Mouse (Mus musculus): ENCODE results near the gene Trabd2b. TPM values are rescaled to one million over a fixed set of nuclear protein-coding genes. Genes with fewer than 3 reads are reported as not detected.

Trabd2b gene
- total and polyA plus RNA-seq, 2 experiments from 2014 or later: 0.63 to 0.71 TPM

DNA sequence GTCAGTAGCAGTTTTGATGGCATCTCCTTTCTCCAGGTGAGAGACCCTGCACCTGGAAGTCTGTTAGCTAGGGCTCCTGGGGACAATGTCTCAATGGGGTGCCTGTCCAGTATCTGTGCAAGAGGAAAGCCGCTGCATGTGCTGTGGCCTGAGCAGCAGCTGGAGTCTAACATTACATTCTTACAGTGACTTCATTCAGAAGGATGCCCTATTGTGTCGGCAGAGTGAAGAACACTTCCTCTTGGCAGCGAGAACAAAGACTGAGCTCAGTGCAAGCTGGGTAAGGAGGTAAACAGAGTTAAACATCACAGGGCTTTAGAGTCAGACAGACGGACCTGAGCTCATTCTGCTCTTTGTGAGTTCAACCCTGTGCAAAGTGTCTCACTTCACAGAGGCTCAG is 218.8 kb downstream of the Trabd2b start:
- no peak for TF ChIP-seq CTCF (IDR thresholded peaks at IDR 0.05; ENCODE audit: low read depth)
- Histone ChIP-seq H3K36me3 (ENCODE audit: insufficient read depth) (no peaks in the 10 kb centered on the region), H3K27ac (ENCODE audit: low read depth, low read length) (no peak overlapping the region), H3K4me3 (ENCODE audit: low read depth, low read length) (no peak overlapping the region), H3K27me3 (ENCODE audit: insufficient read depth, low read length) (no peaks in the 10 kb centered on the region), H3K4me1 (ENCODE audit: insufficient read depth) (no peaks in the 10 kb centered on the region), H3K9me3 (ENCODE audit: low read length) (no peaks in the 10 kb centered on the region), H3K4me2 (ENCODE audit: low read depth) (no peak overlapping the region), H3K9ac (no peak overlapping the region)
- no peak for DNase-seq
- ATAC-seq: 0 out of 2 replicates have a peak, but pooled peaks have one; percentile 29
- WGBS: 7% methylated on average over 4 of the region's 4 CpGs

- no peak overlapping the region for H3K9ac ChIP-seq
- no peak for TF ChIP-seq CTCF (IDR thresholded peaks at IDR 0.05; ENCODE audit: low read depth)
- DNase-seq: no peak
- H3K9me3 ChIP-seq (ENCODE audit: low read length): no peaks in the 10 kb centered on the region
- WGBS: 86% methylated on average over 3 of the region's 3 CpGs
- H3K36me3 ChIP-seq (ENCODE audit: insufficient read depth): no peaks in the 10 kb centered on the region
- H3K4me2 ChIP-seq (ENCODE audit: low read depth): no peak overlapping the region
- ATAC-seq: no peak
- H3K27ac ChIP-seq (ENCODE audit: low read depth, low read length): no peak overlapping the region
- no peaks in the 10 kb centered on the region for H3K27me3 ChIP-seq (ENCODE audit: insufficient read depth, low read length)
- H3K4me1 ChIP-seq (ENCODE audit: insufficient read depth): no peaks in the 10 kb centered on the region
- no peak overlapping the region for H3K4me3 ChIP-seq (ENCODE audit: low read depth, low read length)
Observed at GRCm38 (mm10) chr4:114625920-114626319, 219.4 kb downstream of the Trabd2b start.

GRCm38 (mm10) chr4:114627674-114628293 is 221.3 kb downstream of the Trabd2b start:
- H3K4me2 ChIP-seq (ENCODE audit: low read depth): no peak overlapping the region
- no peak for TF ChIP-seq CTCF (IDR thresholded peaks at IDR 0.05; ENCODE audit: low read depth)
- 82% methylated on average over 7 of the region's 7 CpGs for WGBS
- DNase-seq (no peak), ATAC-seq (no peak)
- H3K9me3 ChIP-seq (ENCODE audit: low read length): no peaks in the 10 kb centered on the region
- no peak overlapping the region for H3K27ac ChIP-seq (ENCODE audit: low read depth, low read length)
- no peak overlapping the region for H3K4me3 ChIP-seq (ENCODE audit: low read depth, low read length)
- no peaks in the 10 kb centered on the region for H3K36me3 ChIP-seq (ENCODE audit: insufficient read depth)
- H3K27me3 ChIP-seq (ENCODE audit: insufficient read depth, low read length): no peaks in the 10 kb centered on the region
- no peak overlapping the region for H3K9ac ChIP-seq
- H3K4me1 ChIP-seq (ENCODE audit: insufficient read depth): no peaks in the 10 kb centered on the region

GRCm38 (mm10) chr4:114635889-114636288 is 229.4 kb downstream of the Trabd2b start:
- peak; percentile 69 for ATAC-seq
- H3K4me1 ChIP-seq (ENCODE audit: insufficient read depth): no peaks in the 10 kb centered on the region
- H3K9me3 ChIP-seq (ENCODE audit: low read length): no peaks in the 10 kb centered on the region
- H3K27ac ChIP-seq (ENCODE audit: low read depth, low read length): no peak overlapping the region
- DNase-seq: peak; percentile 67
- H3K36me3 ChIP-seq (ENCODE audit: insufficient read depth): no peaks in the 10 kb centered on the region
- TF ChIP-seq CTCF (IDR thresholded peaks at IDR 0.05; ENCODE audit: low read depth): peak; percentile 69
- no peak overlapping the region for H3K4me3 ChIP-seq (ENCODE audit: low read depth, low read length)
- 27% methylated on average over 5 of the region's 5 CpGs for WGBS
- no peak overlapping the region for H3K9ac ChIP-seq
- no peak overlapping the region for H3K4me2 ChIP-seq (ENCODE audit: low read depth)
- H3K27me3 ChIP-seq (ENCODE audit: insufficient read depth, low read length): no peaks in the 10 kb centered on the region; the same call in 1 of the 2 replicates

DNA sequence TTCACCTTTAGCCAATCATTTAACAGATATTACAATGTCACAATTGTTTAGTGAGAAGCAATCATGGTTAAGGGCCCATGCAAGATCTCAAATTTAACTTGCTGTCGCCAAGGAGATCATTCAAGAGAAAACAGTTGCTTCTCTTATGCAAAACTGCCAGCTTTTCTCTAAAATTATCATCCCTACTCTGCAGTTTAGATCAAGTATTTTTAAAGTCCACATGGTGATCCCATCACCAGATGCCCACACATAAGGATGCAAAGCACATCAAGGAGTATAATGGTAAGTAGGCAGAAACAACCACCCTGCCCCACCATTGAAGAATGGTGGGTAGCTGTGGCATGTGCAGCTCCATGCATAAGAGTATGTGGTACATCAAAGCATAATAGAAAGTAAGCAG is 229.8 kb downstream of the Trabd2b start:
- H3K36me3 ChIP-seq (ENCODE audit: insufficient read depth): no peaks in the 10 kb centered on the region
- no peak overlapping the region for H3K27ac ChIP-seq (ENCODE audit: low read depth, low read length)
- H3K9me3 ChIP-seq (ENCODE audit: low read length): no peaks in the 10 kb centered on the region
- no peak for TF ChIP-seq CTCF (IDR thresholded peaks at IDR 0.05; ENCODE audit: low read depth)
- H3K27me3 ChIP-seq (ENCODE audit: insufficient read depth, low read length): no peaks in the 10 kb centered on the region; the same call in 1 of the 2 replicates
- WGBS: 70% methylated on average over 1 of the region's 1 CpGs
- H3K4me2 ChIP-seq (ENCODE audit: low read depth): no peak overlapping the region
- no peak overlapping the region for H3K9ac ChIP-seq
- H3K4me3 ChIP-seq (ENCODE audit: low read depth, low read length): no peak overlapping the region
- ATAC-seq: peak; percentile 89
- H3K4me1 ChIP-seq (ENCODE audit: insufficient read depth): no peaks in the 10 kb centered on the region
- DNase-seq: no peak

- no peak overlapping the region for H3K4me2 ChIP-seq (ENCODE audit: low read depth)
- no peak overlapping the region for H3K4me3 ChIP-seq (ENCODE audit: low read depth, low read length)
- no peak overlapping the region for H3K9ac ChIP-seq
- no peaks in the 10 kb centered on the region for H3K4me1 ChIP-seq (ENCODE audit: insufficient read depth)
- no peaks in the 10 kb centered on the region for H3K36me3 ChIP-seq (ENCODE audit: insufficient read depth)
- WGBS: 15% methylated on average over 3 of the region's 3 CpGs
- no peak for DNase-seq
- no peaks in the 10 kb centered on the region; the same call in 1 of the 2 replicates for H3K27me3 ChIP-seq (ENCODE audit: insufficient read depth, low read length)
- TF ChIP-seq CTCF (IDR thresholded peaks at IDR 0.05; ENCODE audit: low read depth): peak; percentile 57
- ATAC-seq: no peak
- no peak overlapping the region for H3K27ac ChIP-seq (ENCODE audit: low read depth, low read length)
- no peaks in the 10 kb centered on the region for H3K9me3 ChIP-seq (ENCODE audit: low read length)
Observed at GRCm38 (mm10) chr4:114637120-114637519, 230.6 kb downstream of the Trabd2b start.

- Histone ChIP-seq H3K9me3 (ENCODE audit: low read length) (no peaks in the 10 kb centered on the region), H3K9ac (no peak overlapping the region), H3K4me3 (ENCODE audit: low read depth, low read length) (no peak overlapping the region), H3K27me3 (ENCODE audit: insufficient read depth, low read length) (no peaks in the 10 kb centered on the region; the same call in 1 of the 2 replicates), H3K36me3 (ENCODE audit: insufficient read depth) (no peaks in the 10 kb centered on the region), H3K27ac (ENCODE audit: low read depth, low read length) (no peak overlapping the region), H3K4me1 (ENCODE audit: insufficient read depth) (no peaks in the 10 kb centered on the region), H3K4me2 (ENCODE audit: low read depth) (no peak overlapping the region)
- no peak for ATAC-seq
- WGBS: 89% methylated on average over 4 of the region's 4 CpGs
- TF ChIP-seq CTCF (IDR thresholded peaks at IDR 0.05; ENCODE audit: low read depth): no peak
- no peak for DNase-seq
Observed at GRCm38 (mm10) chr4:114642469-114642868, 235.9 kb downstream of the Trabd2b start.

Data from forebrain, postnatal 0 days (tissue).